Mouse (Mus musculus): Measurements from ENCODE around the gene Hif3a. TPM values are rescaled to one million over a fixed set of nuclear protein-coding genes. Genes with fewer than 3 reads are reported as not detected.
"Not testable (repeated sequence)": the region's sequence is repeated elsewhere in the genome, so short reads cannot be mapped to it uniquely, and the experiment has no call there.

The Hif3a gene
- polyA plus RNA-seq (2015; fragmentation: Nextera tagmentation; extraction: Ambion mirVana): 2.6 and 3.9 TPM in 2 replicates

GRCm38 (mm10) chr7:17062389-17062788 is at the start of gene Hif3a:
Gene Hif3a, minus strand, starts transcription at chr7:17062427.
- DNase-seq (peak; percentile 77), ATAC-seq (no peak)
- H3K27me3 ChIP-seq (ENCODE audit: insufficient read depth, low read length): no peaks in the 10 kb centered on the region
- peak within 1 kb of the TSS; percentile 94 for H3K4me2 ChIP-seq (ENCODE audit: low read depth, low read length)
- 2% methylated on average over 15 of the region's 15 CpGs for WGBS (ENCODE audit: insufficient replicate concordance)
- H3K9ac ChIP-seq (replicated peaks): peak within 1 kb of the TSS; percentile 77
- peak within 1 kb of the TSS; percentile 47 for H3K4me3 ChIP-seq (ENCODE audit: low read depth, low read length)
- peaks cover 62% of the 10 kb centered on the region for H3K4me1 ChIP-seq (ENCODE audit: insufficient read depth)
- peak within 1 kb of the TSS; percentile 100 for H3K27ac ChIP-seq (ENCODE audit: low read depth)
- H3K9me3 ChIP-seq (ENCODE audit: low read length): no peaks in the 10 kb centered on the region
- TF ChIP-seq CTCF (IDR thresholded peaks at IDR 0.05; ENCODE audit: low read depth) (no peak), EP300 (IDR thresholded peaks at IDR 0.05; ENCODE audit: low read depth) (no peak)
- no peaks in the 10 kb centered on the region for H3K36me3 ChIP-seq (replicated peaks; ENCODE audit: insufficient read depth, low read length)

DNA sequence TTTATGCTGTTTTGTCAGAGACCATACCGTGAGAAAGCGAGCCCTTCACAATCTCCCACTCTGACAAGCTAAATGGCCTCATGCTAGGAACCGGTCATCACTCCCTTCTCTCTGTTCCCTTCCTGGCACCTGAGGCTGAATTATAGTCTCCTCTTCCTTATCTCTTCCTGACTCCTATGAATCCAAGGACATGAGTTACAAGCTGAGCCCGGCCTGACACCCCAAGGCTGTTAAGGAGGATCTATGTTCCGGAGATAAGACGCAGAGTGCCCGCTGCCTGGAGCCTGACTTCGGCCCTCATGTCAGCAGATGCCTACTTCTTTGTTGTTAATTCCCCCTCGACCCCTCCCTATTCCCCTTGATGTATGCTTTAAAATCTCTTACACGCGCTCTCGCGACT is 39.4 kb upstream of the Hif3a start:
- H3K9me3 ChIP-seq (ENCODE audit: low read length); H3K9ac ChIP-seq (replicated peaks); H3K36me3 ChIP-seq (replicated peaks; ENCODE audit: insufficient read depth, low read length); DNase-seq; ATAC-seq; H3K4me1 ChIP-seq (ENCODE audit: insufficient read depth); H3K4me2 ChIP-seq (ENCODE audit: low read depth, low read length); H3K4me3 ChIP-seq (ENCODE audit: low read depth, low read length); H3K27me3 ChIP-seq (ENCODE audit: insufficient read depth, low read length); H3K27ac ChIP-seq (ENCODE audit: low read depth): not testable (repeated sequence)
- 81% methylated on average over 13 of the region's 13 CpGs for WGBS (ENCODE audit: insufficient replicate concordance)

GRCm38 (mm10) chr7:17091280-17091679 is 29.1 kb upstream of the Hif3a start:
- H3K9ac ChIP-seq (replicated peaks): no peak overlapping the region
- ATAC-seq: no peak
- H3K4me3 ChIP-seq (ENCODE audit: low read depth, low read length): no peak overlapping the region
- H3K9me3 ChIP-seq (ENCODE audit: low read length): no peaks in the 10 kb centered on the region
- H3K4me2 ChIP-seq (ENCODE audit: low read depth, low read length): no peak overlapping the region
- no peaks in the 10 kb centered on the region for H3K27me3 ChIP-seq (ENCODE audit: insufficient read depth, low read length)
- H3K4me1 ChIP-seq (ENCODE audit: insufficient read depth): no peaks in the 10 kb centered on the region
- H3K36me3 ChIP-seq (replicated peaks; ENCODE audit: insufficient read depth, low read length): no peaks in the 10 kb centered on the region
- no peak overlapping the region for H3K27ac ChIP-seq (ENCODE audit: low read depth)
- DNase-seq: peak; percentile 26
- WGBS (ENCODE audit: insufficient replicate concordance): 7% methylated on average over 1 of the region's 1 CpGs
- TF ChIP-seq CTCF (IDR thresholded peaks at IDR 0.05; ENCODE audit: low read depth) (peak; percentile 62), EP300 (IDR thresholded peaks at IDR 0.05; ENCODE audit: low read depth) (no peak)

GRCm38 (mm10) chr7:17090058-17090585 is 27.9 kb upstream of the Hif3a start:
- Histone ChIP-seq H3K4me2 (ENCODE audit: low read depth, low read length) (no peak overlapping the region), H3K27me3 (ENCODE audit: insufficient read depth, low read length) (no peaks in the 10 kb centered on the region), H3K4me3 (ENCODE audit: low read depth, low read length) (no peak overlapping the region), H3K36me3 (replicated peaks; ENCODE audit: insufficient read depth, low read length) (no peaks in the 10 kb centered on the region), H3K9me3 (ENCODE audit: low read length) (no peaks in the 10 kb centered on the region), H3K27ac (ENCODE audit: low read depth) (no peak overlapping the region), H3K9ac (replicated peaks) (no peak overlapping the region), H3K4me1 (ENCODE audit: insufficient read depth) (no peaks in the 10 kb centered on the region)
- 46% methylated on average over 3 of the region's 3 CpGs for WGBS (ENCODE audit: insufficient replicate concordance)
- TF ChIP-seq EP300 (IDR thresholded peaks at IDR 0.05; ENCODE audit: low read depth) (no peak), CTCF (IDR thresholded peaks at IDR 0.05; ENCODE audit: low read depth) (no peak)
- DNase-seq (no peak), ATAC-seq (no peak)

DNA sequence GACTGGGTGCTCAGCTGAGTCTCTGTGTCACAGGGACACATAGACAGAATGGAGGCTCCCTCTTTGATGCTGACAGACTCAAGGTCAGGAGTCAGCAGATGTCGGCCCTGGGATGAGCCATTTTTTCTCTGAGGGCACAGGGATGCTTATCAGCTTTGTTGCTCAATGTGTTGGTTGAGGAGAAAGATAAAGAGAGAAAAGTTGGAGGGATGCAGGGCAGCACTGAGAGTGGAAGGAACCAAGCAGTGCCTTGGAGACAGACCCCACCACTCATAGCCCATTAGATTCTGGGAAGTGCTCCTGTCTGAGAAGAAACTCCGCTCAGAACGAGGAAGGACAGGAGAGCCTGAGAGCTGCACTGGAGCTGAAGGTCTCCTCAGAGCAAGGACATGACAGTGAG is 25.5 kb upstream of the Hif3a start:
- DNase-seq: no peak
- H3K4me3 ChIP-seq (ENCODE audit: low read depth, low read length): no peak overlapping the region

DNA sequence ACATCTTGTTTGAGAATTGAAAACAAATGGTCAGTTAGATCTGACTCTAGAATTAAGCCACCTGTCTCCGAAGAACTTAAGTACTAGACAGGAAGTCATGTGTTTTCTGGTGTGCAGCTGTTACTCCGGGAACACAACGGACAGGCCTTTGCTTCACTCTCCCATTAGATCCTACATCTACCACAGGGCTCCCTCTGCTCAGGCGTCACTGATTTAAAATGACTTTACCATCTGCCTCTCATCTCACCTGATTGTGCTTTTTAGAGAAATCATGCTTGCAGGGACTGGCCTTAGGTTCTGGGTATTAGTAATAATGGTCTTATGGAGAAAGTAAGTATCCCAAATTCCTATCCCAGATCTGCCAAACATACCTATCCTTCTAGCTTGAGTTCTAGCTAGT is 20.5 kb upstream of the Hif3a start:
- Histone ChIP-seq H3K9ac (replicated peaks) (no peak overlapping the region), H3K4me1 (ENCODE audit: insufficient read depth) (no peaks in the 10 kb centered on the region), H3K36me3 (replicated peaks; ENCODE audit: insufficient read depth, low read length) (no peaks in the 10 kb centered on the region), H3K27ac (ENCODE audit: low read depth) (no peak overlapping the region), H3K4me3 (ENCODE audit: low read depth, low read length) (no peak overlapping the region), H3K27me3 (ENCODE audit: insufficient read depth, low read length) (no peaks in the 10 kb centered on the region), H3K9me3 (ENCODE audit: low read length) (no peaks in the 10 kb centered on the region), H3K4me2 (ENCODE audit: low read depth, low read length) (no peak overlapping the region)
- ATAC-seq (no peak), DNase-seq (no peak)
- 71% methylated on average over 4 of the region's 4 CpGs for WGBS (ENCODE audit: insufficient replicate concordance)
- TF ChIP-seq CTCF (IDR thresholded peaks at IDR 0.05; ENCODE audit: low read depth) (no peak), EP300 (IDR thresholded peaks at IDR 0.05; ENCODE audit: low read depth) (no peak)

More for the DNA sequence above, 25.5 kb upstream of the Hif3a start:
- Histone ChIP-seq H3K9me3 (ENCODE audit: low read length) (no peaks in the 10 kb centered on the region), H3K4me2 (ENCODE audit: low read depth, low read length) (no peak overlapping the region), H3K4me1 (ENCODE audit: insufficient read depth) (no peaks in the 10 kb centered on the region), H3K27ac (ENCODE audit: low read depth) (no peak overlapping the region), H3K27me3 (ENCODE audit: insufficient read depth, low read length) (no peaks in the 10 kb centered on the region), H3K9ac (replicated peaks) (no peak overlapping the region), H3K36me3 (replicated peaks; ENCODE audit: insufficient read depth, low read length) (no peaks in the 10 kb centered on the region)
- TF ChIP-seq EP300 (IDR thresholded peaks at IDR 0.05; ENCODE audit: low read depth) (no peak), CTCF (IDR thresholded peaks at IDR 0.05; ENCODE audit: low read depth) (no peak)
- ATAC-seq: no peak
- WGBS (ENCODE audit: insufficient replicate concordance): 66% methylated on average over 3 of the region's 3 CpGs

All from liver, postnatal 0 days (tissue).